Mouse (Mus musculus) kidney, embryonic 16.5 days (tissue): ENCODE measurements around the gene Gm49368. TPM values are rescaled to one million over a fixed set of nuclear protein-coding genes. Genes with fewer than 3 reads are reported as not detected.
"Not testable (repeated sequence)": the region's sequence is repeated elsewhere in the genome, so short reads cannot be mapped to it uniquely, and the experiment has no call there.

Experiments
- ATAC-seq: fragments of 200-750 bp; cut with Nextera tagmentation; 2 replicates; pipeline ENCODE4 v1.8.0; 2017; ENCODE audit warnings: moderate TSS enrichment; ENCODE audit not compliant: low FRiP score, low TSS enrichment
- H3K27ac ChIP-seq: fragments of 300-500 bp; sonication (generic); 2 replicates; pipeline ENCODE4 v1.5.1; 2014; ENCODE audit warnings: low read length
- H3K27me3 ChIP-seq: fragments of 300-500 bp; sonication (generic); 2 replicates; pipeline ENCODE4 v1.6.1; 2014; ENCODE audit warnings: low read length, control low read depth, mixed read lengths; ENCODE audit not compliant: insufficient read depth
- H3K36me3 ChIP-seq: fragments of 300-500 bp; sonication (generic); 2 replicates; pipeline ENCODE4 v1.6.1; 2014; ENCODE audit warnings: low read length, control low read depth, mixed read lengths; ENCODE audit not compliant: insufficient read depth
- H3K4me1 ChIP-seq: fragments of 300-500 bp; sonication (generic); 2 replicates; pipeline ENCODE4 v1.6.1; 2014; ENCODE audit warnings: low read length, control low read depth, mixed read lengths; ENCODE audit not compliant: insufficient read depth
- H3K4me2 ChIP-seq: fragments of 300-500 bp; sonication (generic); replicated peaks from 2 replicates; pipeline ENCODE4 v1.6.1; 2014; ENCODE audit warnings: low read depth, low read length
- H3K4me3 ChIP-seq: fragments of 300-500 bp; sonication (generic); 2 replicates; pipeline ENCODE4 v1.5.1; 2014; ENCODE audit warnings: mild to moderate bottlenecking, low read length
- H3K9ac ChIP-seq: fragments of 300-500 bp; sonication (generic); replicated peaks from 2 replicates; pipeline ENCODE4 v1.6.1; 2014; ENCODE audit warnings: low read length
- H3K9me3 ChIP-seq: fragments of 300-500 bp; sonication (generic); 2 replicates; pipeline ENCODE4 v1.6.1; 2016; ENCODE audit warnings: low read length, control low read depth
- WGBS: fragments of 180-500 bp; shearing (Covaris S2); extraction: QIAGEN DNeasy Blood & Tissue Kit; methylation state at CpG from one replicate; pipeline ENCODE4 v1.1.7; 2014; 5-methylcytosine and 5-hydroxymethylcytosine counted together
- polyA plus RNA-seq: library from polyadenylated mRNA; unstranded; fragments of >200 nt; fragmentation: Nextera tagmentation; extraction: Ambion mirVana; gene quantifications from 2 replicates; pipeline ENCODE4 v1.2.1, GENCODE M21; 2015

Gm49368 gene
- polyA plus RNA-seq, 1 experiment from 2014 or later = not detected

- Histone ChIP-seq H3K9ac (no peak within 1 kb of the TSS), H3K36me3 (no peaks in the 10 kb centered on the region), H3K4me2 (no peak within 1 kb of the TSS), H3K9me3 (no peaks in the 10 kb centered on the region), H3K4me1 (no peaks in the 10 kb centered on the region), H3K27me3 (no peaks in the 10 kb centered on the region), H3K4me3 (no peak within 1 kb of the TSS), H3K27ac (no peak within 1 kb of the TSS)
- 91% methylated on average over 21 of the region's 21 CpGs for WGBS
- no peak for ATAC-seq
These were observed 91.6 kb downstream of the Gm49368 start, which contains the start of gene Itgad for GRCm38 (mm10) chr7:128154076-128154475. Itgad (plus strand) TSS chr7:128154376.

GRCm38 (mm10) chr7:128154924-128155323, 92.4 kb downstream of the Gm49368 start:
- no peak overlapping the region for H3K4me3 ChIP-seq
- H3K9me3 ChIP-seq = no peaks in the 10 kb centered on the region
- no peaks in the 10 kb centered on the region for H3K4me1 ChIP-seq
- H3K27me3 ChIP-seq = no peaks in the 10 kb centered on the region
- H3K36me3 ChIP-seq = no peaks in the 10 kb centered on the region
- no peak overlapping the region for H3K27ac ChIP-seq
- 79% methylated on average over 10 of the region's 10 CpGs for WGBS
- no peak overlapping the region for H3K4me2 ChIP-seq
- H3K9ac ChIP-seq = no peak overlapping the region
- no peak for ATAC-seq

DNA sequence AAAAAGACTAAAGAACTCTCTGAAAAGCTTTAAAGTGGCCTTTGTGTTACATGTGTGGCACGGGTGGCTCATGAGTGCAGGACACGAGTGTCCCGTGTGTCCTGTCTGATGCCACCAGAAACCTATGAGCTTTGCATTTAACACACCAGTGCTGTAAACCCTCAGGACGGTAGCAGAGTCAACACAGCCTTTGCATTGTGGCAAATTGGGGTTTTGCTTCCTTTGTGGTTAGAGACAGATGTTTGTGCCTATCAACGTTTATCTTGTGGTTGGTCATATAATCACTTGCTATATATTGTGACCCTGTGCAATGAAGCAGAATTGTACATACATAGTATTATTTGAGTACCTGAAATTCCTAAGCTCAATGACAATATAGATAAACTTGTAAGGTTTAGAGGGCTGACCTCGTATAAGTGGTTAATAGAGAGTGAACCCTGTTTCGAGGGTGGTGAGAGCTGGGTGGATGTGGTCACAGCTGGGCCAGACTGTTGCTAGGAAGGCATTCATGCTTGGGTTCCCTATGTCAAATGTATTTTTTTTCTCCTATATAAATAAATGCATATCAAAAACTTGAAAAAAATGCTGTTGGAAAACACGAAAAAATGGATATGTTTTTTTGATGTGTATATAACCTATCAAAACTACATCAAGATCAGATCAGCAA, 96.3 kb downstream of the Gm49368 start:
- 66% methylated on average over 8 of the region's 8 CpGs for WGBS
- H3K27me3 ChIP-seq, H3K4me1 ChIP-seq, H3K9ac ChIP-seq, H3K9me3 ChIP-seq, H3K4me2 ChIP-seq, ATAC-seq, H3K4me3 ChIP-seq, H3K36me3 ChIP-seq, H3K27ac ChIP-seq: not testable (repeated sequence)

- H3K36me3 ChIP-seq = no peaks in the 10 kb centered on the region
- no peak overlapping the region for H3K9ac ChIP-seq
- H3K9me3 ChIP-seq = no peaks in the 10 kb centered on the region
- H3K4me2 ChIP-seq = no peak overlapping the region
- no peaks in the 10 kb centered on the region for H3K27me3 ChIP-seq
- H3K4me3 ChIP-seq = no peak overlapping the region
- ATAC-seq = no peak
- WGBS = 95% methylated on average over 4 of the region's 4 CpGs
- H3K27ac ChIP-seq = no peak overlapping the region
- no peaks in the 10 kb centered on the region for H3K4me1 ChIP-seq
These were observed 101.5 kb downstream of the Gm49368 start for GRCm38 (mm10) chr7:128164001-128164400.

DNA sequence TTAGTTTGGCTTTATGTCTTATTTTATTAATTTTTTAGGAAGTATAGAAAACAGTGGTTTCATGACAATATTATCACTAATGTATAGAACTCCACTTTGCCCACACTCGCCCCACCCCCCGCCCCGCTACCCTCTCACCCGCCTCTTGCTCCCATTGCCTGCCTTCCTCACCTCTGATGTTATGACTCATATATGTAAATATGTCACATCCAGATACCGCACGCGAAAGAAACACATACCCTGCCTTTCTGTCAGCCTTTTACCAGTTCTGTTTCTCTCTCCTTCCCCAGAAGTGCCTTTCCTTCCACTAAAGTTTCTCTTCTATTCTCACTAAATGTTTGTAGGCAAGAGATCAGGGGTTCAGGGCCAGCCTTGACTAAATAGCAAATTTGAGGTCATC, 103.9 kb downstream of the Gm49368 start:
- H3K9me3 ChIP-seq = no peaks in the 10 kb centered on the region
- 85% methylated on average over 7 of the region's 7 CpGs for WGBS
- no peak for ATAC-seq
- H3K27me3 ChIP-seq = no peaks in the 10 kb centered on the region
- no peaks in the 10 kb centered on the region for H3K4me1 ChIP-seq
- no peak overlapping the region for H3K4me3 ChIP-seq
- no peak overlapping the region for H3K27ac ChIP-seq
- no peak overlapping the region for H3K4me2 ChIP-seq
- no peak overlapping the region for H3K9ac ChIP-seq
- H3K36me3 ChIP-seq = no peaks in the 10 kb centered on the region

DNA sequence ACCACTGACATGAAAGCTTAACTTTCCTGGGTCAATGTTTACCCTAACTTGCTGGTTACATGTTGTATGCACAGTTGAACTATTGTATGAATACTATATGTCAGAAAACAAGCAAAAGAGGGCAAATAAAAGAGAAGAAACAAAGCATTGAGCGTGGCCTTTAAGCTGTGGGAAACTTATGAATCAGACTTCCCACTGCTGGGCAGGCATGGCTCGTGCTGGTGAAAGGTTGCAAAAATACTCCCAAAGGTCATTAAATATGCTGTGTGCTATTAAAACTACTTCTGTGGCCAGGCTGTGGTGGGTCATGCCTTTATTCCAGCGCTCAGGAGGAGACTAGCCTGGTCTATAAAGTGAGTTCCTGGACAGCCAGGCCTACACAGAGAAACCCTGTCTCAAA, 107.5 kb downstream of the Gm49368 start:
- Histone ChIP-seq H3K36me3 (no peaks in the 10 kb centered on the region), H3K9me3 (no peaks in the 10 kb centered on the region), H3K27ac (no peak overlapping the region), H3K9ac (no peak overlapping the region), H3K27me3 (no peaks in the 10 kb centered on the region), H3K4me3 (no peak overlapping the region), H3K4me1 (no peaks in the 10 kb centered on the region), H3K4me2 (no peak overlapping the region)
- ATAC-seq = no peak
- WGBS = 77% methylated on average over 3 of the region's 3 CpGs

Other genes starting within 250 kb of the Gm49368 start
- 44.6 and 48.0 TPM in 2 replicates for gene Stx4a, start 238.4 kb upstream of the Gm49368 start, polyA plus RNA-seq
- gene Stx1b, start 238.1 kb upstream of the Gm49368 start, polyA plus RNA-seq = 3.6 and 4.4 TPM in 2 replicates
- 13.0 and 15.7 TPM in 2 replicates for gene Zfp646, start 186.5 kb upstream of the Gm49368 start, polyA plus RNA-seq
- 21.0 and 25.6 TPM in 2 replicates for gene Zfp668, start 185.9 kb upstream of the Gm49368 start, polyA plus RNA-seq
- 5.9 and 6.5 TPM in 2 replicates for gene Prss53, start 171.7 kb upstream of the Gm49368 start, polyA plus RNA-seq
- gene Gm21974, start 167.2 kb upstream of the Gm49368 start, polyA plus RNA-seq = not detected in 2 replicates
- 163 and 168 TPM in 2 replicates for gene Vkorc1, start 167.1 kb upstream of the Gm49368 start, polyA plus RNA-seq
- gene Bckdk, start 158.6 kb upstream of the Gm49368 start, polyA plus RNA-seq = 155 and 156 TPM in 2 replicates
- 42.7 and 44.4 TPM in 2 replicates for gene Kat8, start 150.2 kb upstream of the Gm49368 start, polyA plus RNA-seq
- gene Prss8, start 132.6 kb upstream of the Gm49368 start, polyA plus RNA-seq = 93.2 and 98.7 TPM in 2 replicates
- gene Prss36, start 116.0 kb upstream of the Gm49368 start, polyA plus RNA-seq = 15.2 TPM in 2 replicates
- 359 and 373 TPM in 2 replicates for gene Fus, start 95.2 kb upstream of the Gm49368 start, polyA plus RNA-seq
- gene Pycard, start 68.8 kb upstream of the Gm49368 start, polyA plus RNA-seq = 60.1 and 61.8 TPM in 2 replicates
- 0.16 and 0.23 TPM in 2 replicates for gene Trim72, start 58.7 kb upstream of the Gm49368 start, polyA plus RNA-seq
- 0.80 and 1.0 TPM in 2 replicates for gene Itgam, start within 50 bp of the Gm49368 start, polyA plus RNA-seq
- 0.06 TPM in 2 replicates for gene Itgax, start 66.9 kb downstream of the Gm49368 start, polyA plus RNA-seq
- not detected in 2 replicates for gene Itgad, start 91.7 kb downstream of the Gm49368 start, polyA plus RNA-seq
- gene Cox6a2, start 143.7 kb downstream of the Gm49368 start, polyA plus RNA-seq = 1.7 and 3.0 TPM in 2 replicates
- 19.7 and 21.7 TPM in 2 replicates for gene Armc5, start 174.7 kb downstream of the Gm49368 start, polyA plus RNA-seq
- gene 9130023H24Rik, start 175.3 kb downstream of the Gm49368 start, polyA plus RNA-seq = 8.7 and 8.8 TPM in 2 replicates
- gene Tgfb1i1, start 184.1 kb downstream of the Gm49368 start, polyA plus RNA-seq = 104 and 111 TPM in 2 replicates
- 15.0 and 15.6 TPM in 2 replicates for gene Slc5a2, start 203.0 kb downstream of the Gm49368 start, polyA plus RNA-seq
- gene BC017158, start 235.5 kb downstream of the Gm49368 start, polyA plus RNA-seq = 34.2 and 39.0 TPM in 2 replicates